Mouse (Mus musculus): ENCODE measurements around the gene Gm10840.
A peak's percentile ranks its signal among the peaks of the same experiment; 100 is the strongest.

Gene Gm10840

DNA sequence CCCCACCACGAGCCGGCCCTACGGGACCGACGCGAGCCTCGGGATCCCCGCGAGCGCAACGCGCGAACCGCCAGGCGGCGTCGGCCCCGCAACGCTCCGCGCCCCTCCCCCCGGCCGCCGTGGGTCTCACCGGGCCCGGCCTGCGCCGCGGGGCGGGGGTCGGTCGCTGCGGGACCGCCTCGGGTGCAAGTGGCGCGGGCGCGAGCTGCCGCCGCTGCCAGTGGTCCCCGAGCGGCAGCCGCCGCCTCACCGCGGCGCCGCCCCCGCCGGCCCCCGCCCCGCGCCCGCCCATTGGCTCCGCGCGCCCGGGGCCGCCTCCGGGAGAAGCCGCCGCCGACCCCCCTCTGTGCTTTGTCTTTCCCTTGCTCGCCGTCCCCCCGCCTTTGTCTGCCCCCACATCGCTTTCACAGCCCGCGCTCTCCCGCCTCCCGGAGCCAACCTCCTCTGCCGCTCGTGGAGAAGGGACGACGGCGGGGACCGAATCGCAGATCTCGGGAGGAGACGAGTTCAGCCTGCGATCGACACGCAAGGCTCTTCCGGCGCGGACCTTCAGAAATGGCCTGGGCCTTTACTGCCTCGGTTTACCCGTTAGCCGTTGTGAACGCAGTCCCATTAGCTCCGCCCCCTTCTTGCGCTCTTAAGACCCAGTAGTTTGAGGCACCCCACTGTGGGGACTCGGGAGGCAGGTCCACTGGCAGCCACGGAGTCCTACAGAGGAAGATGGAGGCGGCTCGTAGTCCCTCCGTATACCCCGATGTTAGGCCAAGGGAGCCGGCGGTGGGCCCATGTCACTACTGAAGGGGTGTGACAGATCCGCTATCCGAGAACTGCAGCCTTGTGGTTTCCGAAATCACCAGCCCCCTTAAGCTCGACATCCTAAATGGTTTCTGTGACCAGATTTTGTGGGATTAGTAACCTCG is 469 bp upstream of the Gm10840 start:
- DNase-seq, result peak; percentile 92 to 95

DNA sequence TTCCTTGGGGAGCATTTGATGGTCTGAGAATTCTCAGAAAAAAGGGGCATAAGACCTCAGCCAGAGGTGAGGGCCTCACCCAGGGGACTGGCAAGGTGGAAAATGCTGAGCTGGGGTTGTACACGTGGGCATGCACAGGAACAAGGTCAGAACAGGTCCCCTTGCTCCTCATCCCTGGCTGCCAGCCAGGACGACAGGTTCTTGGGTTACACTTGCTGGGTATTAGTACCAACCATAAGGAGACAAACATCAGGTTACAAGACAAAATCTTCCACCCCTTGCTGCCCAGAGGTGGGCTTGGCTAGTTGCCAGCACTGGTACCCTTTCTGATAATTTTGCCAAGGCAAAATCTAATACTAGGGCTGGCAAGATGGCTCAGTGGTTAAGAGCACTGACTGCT is 1.6 kb downstream of the Gm10840 start:
- DNase-seq, result peak; percentile 38 to 41

DNA sequence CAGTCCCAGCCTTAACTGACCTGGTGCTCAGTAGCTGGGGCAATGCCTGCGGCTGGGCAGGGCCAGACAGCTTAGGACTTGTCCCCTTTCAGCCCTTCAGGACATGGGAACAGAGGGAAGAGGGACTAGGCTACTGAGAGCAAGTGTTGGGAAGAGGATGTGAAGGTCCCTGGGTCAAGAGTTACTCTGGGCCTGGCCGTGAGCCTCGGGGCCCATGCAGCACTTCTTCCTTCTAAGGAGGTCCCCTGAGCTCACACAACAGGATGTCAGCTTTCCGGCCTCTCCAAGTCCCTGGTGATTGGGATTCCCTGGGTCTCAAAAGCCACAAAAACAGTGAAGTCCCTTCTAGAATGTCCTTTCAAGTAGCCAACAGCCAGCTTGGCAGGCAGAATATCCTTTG is 2.9 kb downstream of the Gm10840 start:
- no peak for DNase-seq

DNA sequence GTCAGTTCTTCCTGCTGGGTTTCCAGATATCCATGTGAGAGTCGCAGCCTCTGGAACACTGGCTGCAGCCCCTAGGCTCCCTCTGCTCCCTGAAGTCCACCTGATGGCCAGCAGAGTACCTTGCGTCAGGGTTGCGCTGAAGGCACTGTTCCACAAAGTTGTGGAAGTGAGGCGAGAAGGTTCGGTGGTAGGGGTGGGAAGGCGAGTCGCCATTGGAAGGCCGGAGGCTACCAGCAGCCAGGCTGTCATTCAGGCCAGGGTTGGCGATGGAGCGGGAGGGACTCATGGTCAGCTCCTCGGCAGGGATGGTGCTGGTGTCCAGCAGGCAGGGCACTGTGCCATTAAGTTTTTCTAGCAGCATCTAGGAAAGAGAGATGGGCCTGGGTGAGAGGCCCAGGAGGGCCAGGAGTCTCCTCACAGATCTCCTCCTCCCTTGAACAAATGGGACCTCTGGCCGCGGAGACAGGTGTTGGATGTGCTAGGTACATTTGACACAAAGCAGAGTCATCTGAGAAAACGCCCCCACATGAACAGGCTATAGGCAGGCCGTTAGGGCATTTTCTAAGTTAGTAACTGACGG is 4.0 kb downstream of the Gm10840 start:
- no peak for DNase-seq

DNA sequence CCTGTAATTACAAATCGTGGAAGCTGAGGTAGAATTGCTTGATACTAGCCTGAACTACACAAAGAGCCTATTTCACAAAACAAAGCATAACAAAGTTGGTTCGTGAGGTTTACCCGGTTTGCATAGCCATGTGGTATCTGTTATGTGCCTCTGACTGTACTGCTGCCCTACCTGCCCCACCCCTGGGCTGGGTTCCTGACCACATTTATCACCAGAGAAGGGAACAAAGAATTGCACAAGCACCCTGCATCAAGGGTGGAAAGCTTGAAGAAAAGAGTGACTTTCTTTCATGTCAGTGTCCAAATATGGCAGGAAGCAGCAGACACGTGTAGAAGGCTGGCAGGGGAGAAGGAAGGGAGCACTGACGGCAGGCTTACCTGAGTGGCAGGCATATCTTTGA is 6.8 kb downstream of the Gm10840 start:
- DNase-seq, result no peak

DNA sequence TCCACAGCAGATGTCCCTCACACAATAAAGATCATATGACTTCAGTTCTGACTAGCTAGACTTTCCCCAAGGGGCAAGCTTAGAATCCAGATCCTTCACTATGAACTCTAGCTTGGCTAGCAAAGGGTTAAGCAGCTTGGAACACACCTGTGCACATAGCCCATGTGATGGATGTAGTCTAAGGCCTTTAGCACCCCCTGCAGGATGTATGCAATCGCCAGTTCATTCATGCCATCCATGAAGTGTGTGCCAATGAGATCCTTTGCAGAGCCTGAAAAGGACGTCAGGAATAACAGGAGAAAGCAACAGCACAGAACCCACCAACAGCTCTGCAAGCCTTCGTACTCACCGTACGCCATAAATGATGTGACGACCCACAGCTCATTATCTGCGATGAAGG is 10.2 kb downstream of the Gm10840 start:
- peak; percentile 44 to 61 for DNase-seq

DNA sequence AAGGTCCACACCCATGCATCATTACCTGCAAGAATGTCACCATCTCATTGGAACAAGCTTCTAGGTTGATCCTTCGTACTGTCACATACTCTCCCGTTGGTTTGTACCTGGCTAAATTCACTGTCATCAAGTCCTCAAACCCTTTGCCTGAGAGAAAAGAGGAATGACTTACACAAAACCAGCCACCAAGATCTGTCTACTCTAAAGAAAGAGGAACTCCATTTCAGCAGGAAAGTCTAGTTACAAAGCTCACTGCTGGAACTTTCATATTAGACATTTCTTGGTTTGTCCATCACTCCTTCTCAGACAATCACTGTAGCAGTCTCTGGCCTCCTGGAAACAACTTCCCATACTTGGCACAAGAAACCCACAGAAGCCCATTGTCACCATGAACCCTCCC is 12.6 kb downstream of the Gm10840 start:
- DNase-seq, result no peak

DNA sequence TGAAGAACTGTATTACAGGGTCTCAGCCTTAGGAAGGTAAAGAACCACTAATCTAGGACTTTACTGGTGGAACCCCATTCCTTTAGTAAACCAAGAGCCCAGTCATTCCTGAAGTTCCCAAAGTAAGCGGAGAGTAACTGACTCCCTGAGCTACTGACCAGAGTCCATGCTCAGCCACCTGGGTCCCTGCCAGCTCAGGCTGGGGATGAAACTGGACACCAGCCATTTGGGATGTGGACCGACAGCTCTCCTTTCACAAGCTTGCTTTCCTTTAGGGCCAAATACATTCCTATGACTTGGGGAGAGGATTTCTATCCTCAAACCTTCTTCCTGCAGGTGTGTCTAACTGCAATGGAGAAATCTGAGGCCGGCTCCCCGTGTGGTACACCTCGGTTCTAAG is 13.7 kb downstream of the Gm10840 start:
- peak; percentile 47 to 57 for DNase-seq

DNA sequence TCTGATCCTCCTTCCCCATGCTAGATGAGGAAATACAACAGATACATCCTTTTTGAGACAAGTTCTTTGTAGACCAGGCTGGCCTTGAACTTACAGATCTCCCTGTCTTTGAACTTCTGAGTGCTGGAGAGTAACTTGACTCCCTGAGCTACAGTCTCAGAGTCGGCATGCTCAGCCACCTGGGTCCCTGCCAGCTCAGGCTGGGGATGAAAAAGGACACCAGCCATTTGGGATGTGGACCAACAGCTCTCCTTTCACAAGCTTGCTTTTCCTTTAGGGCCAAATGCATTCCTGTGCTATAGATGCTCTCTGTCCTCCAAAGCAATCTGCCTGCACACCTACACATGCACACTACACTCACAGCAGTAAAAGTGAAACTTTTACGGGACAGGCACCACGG is 14.4 kb downstream of the Gm10840 start:
- peak; percentile 52 to 53 for DNase-seq

DNA sequence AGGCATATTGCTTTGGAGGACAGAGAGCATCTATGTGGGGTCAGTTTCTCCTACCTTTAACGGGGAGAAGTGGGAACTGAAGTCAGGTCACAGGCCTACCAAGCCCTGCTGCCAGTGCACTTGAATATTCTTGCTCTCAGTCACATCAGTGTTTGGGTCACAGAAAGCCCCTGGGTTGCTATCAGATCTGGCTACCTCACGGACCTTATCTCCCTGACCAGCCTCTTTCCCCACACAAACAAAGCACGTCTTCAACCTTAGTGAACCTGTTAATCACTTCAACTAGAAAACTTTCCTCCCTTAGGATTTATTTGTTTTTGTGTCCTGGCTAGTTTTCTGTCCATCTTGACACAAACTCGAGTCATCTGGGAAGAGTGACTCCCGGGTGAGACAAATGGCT is 15.7 kb downstream of the Gm10840 start:
- DNase-seq, result no peak

DNA sequence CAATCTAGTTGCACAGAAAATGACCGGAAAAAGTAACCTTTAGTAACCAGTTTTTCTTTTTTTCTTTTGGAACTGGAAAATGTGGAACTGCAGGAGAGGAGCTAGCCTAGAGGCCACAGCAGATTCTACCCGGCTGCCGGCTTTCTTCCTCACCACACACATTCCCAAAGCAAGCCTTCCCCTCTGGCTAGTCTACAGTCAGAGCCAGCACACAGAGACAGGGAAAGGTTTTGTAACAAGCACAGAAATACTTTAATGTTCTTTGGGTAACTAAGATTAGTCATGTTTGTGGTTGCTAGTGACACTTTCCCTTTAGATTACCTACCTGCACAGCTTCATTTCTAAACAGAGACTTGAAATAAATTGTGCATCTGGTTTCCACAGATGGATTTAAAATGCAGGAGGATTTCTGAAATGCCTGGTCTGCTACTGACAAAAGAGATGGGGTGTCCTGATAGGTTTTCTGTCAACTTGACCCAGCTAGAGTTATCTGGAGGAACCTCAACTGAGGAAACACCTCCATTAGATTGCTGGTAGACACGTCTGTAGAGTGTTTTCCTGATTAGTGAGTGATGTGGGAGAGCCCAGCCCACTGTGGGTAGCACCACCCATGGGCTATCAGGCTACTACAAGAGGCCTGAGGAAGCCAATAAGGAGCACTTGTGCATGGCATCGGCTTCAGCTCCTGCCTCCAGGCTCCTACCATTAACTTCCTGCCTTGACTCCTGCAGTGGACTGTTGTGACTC is 17.6 kb downstream of the Gm10840 start:
- no peak for DNase-seq

DNA sequence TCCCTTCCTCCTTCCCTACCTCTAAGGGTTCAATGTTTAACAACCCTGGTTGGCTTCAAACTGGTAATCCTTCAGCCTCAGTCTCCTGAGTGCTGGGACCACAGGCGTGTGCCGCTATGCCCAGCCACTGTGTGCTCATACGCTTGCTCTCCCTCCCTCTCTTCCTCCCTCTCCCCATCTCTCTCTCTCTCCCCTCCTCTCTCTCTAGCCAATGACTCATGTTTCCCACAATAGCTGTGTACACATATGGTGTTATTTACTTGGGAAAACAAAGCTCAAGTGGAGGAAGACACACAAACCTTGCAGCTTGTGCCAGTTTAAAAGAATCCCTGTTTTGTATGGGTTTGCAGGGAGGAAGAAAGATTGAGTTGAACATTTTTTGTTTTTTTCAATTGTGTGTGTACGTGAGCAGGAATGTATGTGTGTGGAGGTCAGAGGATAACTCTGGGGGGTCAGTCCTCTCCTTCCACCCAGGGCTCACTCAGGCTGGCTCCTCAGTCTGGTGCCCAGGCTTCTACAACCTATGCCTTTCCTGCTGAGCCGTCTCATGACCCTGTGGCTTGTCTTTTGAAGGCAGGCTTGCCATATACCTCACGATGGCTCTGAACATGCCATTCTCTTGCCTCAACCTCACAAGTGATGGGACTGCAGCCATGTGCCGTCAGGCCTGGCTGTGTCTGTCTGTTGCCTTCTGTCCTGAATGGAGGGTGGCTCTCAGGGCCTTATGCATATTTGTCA is 19.2 kb downstream of the Gm10840 start:
- no peak for DNase-seq

DNA sequence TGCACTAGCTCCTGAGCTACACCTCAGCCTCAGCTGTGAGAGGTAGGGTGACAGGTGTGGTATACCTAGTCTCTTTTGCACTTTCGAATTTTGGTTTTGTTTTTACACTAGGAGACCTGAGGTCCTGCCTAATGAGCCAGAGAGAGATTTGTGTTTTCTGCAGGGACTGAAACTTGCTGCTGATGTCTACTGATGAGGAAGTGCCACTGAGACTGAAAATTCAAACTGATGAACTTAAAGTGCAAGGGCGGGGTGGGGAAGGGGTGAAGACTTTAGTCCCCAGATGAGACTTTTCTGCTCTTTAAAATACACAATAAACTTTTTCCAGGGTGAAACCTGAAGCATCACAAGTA is 19.8 kb downstream of the Gm10840 start:
- no peak for DNase-seq

DNA sequence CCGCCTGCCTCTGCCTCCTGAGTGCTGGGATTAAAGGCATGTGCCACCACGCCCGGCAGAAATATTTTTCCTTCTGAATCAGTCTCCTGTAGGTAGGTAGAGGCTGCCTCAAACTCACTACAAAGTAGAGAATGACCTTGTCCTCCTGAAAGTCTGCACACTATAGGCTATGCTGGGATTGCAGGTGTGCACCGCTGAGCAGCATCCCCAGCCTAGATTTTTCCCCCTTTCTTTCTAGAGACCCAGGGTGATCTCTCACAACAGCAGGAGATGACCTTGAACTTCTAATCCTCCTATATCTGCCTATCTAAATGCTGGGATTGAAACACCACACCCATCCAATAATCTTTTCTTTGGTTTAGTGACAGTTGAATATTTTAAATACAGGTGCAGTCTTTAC is 26.7 kb downstream of the Gm10840 start:
- DNase-seq, result no peak

DNA sequence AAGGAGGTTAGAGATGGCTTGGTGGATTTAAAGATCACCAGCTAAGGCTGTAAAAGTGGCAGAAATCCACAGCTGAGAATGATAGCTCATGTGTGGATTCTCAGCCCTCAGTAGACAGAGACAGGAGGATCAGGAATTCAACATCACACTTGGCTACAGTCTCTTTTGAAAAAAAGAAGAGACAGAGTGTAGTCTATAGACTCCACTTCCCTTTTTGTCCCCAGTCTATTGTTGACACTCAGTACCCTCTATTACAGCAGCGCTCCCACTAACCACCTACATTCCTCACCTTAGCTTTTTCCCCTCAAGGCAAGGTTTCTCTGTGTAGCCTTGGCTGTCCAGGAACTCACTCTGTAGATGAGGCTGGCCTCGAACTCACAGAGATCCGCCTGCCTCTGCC is 31.1 kb downstream of the Gm10840 start:
- DNase-seq, result no peak

DNA sequence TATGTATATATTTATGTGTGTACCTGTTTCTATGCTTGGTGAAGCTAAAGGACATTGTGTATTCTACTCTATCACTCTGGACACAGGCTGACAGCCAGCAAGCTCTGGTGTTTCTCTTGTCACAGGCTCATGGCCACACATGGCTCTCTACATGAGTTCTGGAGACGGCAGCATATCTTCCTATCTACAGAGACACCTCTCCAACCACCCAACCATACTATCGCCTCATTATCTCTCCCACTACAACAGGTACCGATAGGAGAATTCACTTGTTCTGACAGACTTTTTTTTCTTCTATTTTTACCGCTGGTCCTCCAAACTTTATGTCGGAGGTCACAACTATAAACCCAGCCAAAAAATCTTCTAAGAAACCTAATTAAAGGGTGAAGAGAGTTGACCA is 31.6 kb downstream of the Gm10840 start:
- DNase-seq, result no peak

DNA sequence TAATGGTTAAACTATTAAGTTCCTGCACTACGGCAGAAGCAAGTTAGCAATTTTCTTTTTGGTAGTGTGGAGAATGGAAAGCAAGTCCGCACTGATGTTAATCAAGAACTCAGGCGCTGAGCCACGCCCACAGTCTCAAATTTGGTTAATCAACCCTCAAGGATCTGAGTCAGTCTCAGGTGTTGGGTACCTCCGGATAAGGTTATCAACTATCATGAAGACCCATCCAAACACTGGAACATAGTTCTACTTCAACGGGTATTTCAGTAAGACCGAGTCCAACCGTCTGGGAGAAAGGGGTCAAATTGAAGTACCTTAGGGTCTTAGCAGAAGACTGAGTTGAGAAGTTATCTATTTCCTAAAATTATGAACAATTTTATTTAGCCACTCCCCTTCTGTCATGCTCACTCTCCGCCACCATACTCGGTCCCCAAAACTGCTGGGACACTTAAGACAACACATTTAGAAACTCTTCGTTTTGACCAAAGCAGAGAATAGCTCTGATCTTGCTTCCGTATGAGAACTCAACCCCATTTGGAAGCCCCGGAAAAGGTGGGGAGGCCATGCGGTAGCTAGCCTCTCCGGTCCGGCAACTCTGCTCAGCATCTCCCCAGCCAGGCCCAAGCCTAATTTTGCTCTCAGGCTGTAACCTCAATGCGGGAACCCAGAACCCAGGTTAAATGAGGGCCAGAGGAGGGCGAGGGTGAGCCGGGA is 32.2 kb downstream of the Gm10840 start:
- no peak for DNase-seq

DNA sequence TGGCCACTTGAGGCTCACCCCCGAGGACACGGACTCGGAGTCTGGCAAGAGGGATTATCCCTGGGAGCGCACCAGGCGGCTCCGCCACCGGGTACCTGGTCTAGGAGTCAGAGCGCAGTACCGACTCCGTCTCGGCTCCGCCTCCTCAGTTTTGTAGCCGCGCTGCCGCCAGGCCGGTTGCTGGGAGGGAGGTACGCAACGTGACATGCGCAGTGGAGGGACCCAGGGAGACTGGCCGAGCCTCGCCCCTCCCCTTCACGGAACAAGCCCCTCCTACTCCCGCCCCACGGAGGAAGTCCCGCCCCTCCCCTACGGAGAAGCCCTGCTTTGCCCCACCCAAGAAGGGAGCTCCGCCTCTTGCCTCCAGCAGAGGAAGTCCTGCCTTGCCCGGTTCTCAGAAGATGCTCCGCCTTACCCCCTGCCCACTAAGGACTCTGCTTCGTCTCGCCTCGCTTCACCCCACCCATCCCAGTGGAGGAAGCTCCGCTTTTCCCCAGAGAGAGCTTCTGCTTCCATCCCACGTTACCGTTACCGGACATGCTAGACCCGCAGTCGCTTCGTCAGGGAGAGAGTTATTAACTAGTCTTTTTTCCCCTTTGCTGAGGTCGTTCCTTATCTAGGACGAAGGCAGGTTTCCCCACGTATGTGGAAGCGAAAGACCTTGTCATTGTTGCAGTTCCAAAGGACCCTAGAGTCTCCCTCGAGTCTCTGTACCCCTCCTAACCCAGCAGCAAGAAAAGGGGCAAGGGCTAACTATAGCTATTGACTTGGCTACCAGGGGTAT is 32.9 kb downstream of the Gm10840 start:
- peak; percentile 99 for DNase-seq

DNA sequence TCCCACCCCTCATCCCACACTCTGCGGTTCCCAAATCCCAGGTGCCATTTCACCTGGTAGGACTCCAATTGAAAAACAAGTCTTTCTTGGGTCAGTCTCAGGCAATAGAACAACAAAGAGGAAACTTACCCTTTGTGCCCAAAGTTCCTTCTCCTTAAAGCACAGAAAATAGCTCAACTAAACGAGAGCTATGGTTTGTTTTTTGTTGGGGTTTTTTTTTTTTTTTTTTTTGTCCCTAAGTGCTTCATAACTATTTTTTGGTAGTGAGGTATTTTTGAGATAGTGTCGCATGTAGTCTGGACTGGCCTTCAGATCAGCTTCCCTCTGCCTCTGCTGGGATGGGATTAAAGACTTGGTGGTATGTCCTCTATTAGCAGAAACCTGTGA is 33.5 kb downstream of the Gm10840 start:
- DNase-seq, result no peak

DNA sequence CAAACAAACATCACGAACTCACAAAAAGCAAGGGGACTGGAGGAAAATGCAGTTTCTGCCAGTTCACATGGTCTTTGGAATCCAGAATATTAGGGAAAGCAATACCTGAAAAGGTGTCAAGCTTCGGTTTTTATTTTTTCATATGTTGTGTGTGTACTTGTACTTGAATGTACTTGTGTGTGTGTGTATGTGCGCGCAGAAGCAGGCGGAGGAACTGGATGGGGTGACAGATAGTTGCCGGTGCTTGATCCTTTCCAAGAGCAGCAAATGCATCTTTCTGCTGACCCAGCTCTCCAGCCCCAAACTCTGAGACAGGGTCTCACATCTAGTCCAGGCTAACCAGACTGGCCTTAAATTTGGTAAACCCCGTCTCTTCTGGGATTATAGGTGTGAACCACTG is 34.2 kb downstream of the Gm10840 start:
- DNase-seq, result no peak

DNA sequence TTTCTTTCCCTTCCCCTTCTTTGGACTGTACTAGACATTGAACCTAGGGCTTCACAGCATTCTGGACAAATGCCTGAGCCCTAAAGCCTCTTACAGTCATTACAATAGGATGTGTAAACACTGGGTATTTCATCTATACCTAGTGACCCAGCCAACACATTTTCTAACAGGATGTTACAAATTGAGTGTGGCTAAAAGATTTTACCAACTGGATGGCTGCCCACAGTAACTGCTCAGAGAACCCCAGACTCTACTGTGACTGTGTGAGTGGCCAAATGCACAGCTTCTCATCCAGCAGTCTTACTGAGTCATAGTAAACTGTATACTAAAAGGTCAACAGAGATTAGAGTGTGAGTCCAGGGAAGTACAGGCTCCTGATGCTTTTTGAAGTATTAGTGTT is 34.7 kb downstream of the Gm10840 start:
- no peak for DNase-seq

DNA sequence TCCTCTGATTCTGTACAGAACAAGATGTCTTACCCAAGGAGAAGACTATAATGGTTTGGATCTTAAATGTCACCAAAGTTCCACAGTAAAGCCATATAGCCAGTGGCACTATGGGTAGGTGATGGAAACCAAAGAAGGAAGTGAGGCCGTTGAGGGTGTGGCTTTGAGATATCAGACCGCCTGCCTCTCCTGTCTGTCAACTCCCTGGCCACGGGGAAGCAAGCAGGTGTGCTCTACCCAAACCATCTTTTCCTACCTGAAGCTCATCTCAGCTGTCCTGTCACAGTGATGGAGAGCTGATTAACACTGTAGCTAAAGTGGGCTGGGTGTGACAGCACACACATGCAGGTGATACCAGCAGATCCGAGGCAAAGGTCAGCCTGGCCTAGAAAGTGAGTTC is 37.6 kb downstream of the Gm10840 start:
- DNase-seq, result no peak

Data from cerebellum, postnatal 10 days (tissue).